Mouse (Mus musculus) CH12.LX (cell line): ENCODE data around the gene Fpgs. TPM values are rescaled to one million over a fixed set of nuclear protein-coding genes. Genes with fewer than 3 reads are reported as not detected.
A peak's percentile ranks its signal among the peaks of the same experiment; 100 is the strongest.

ENCODE experiments used
- DNase-seq: peaks from one replicate; pipeline ENCODE4 v3.0.0-alpha.2; 2013; ENCODE audit errors: extremely low read depth
- H3K27ac ChIP-seq: 2 replicates; pipeline ENCODE4 v1.5.1; 2012; ENCODE audit warnings: low read depth, mild to moderate bottlenecking, control low read depth, moderate library complexity; ENCODE audit not compliant: insufficient read depth
- H3K27me3 ChIP-seq: replicated peaks from 2 replicates; pipeline ENCODE3; 2012; ENCODE audit warnings: inconsistent platforms
- H3K36me3 ChIP-seq, 2 experiments: replicated peaks in 1 of 2; 2 replicates each; pipeline versions ENCODE3 to v1.6.1; 2012; ENCODE audit warnings: inconsistent platforms in 1 of 2, low read length in 1 of 2, mild to moderate bottlenecking in 1 of 2, mixed read lengths in 1 of 2, moderate library complexity in 1 of 2; ENCODE audit not compliant: control insufficient read depth in 1 of 2, insufficient read depth in 1 of 2
- H3K4me1 ChIP-seq, 2 experiments: 2 replicates each; pipeline ENCODE4 v1.6.1; 2012; ENCODE audit warnings: inconsistent platforms in 1 of 2, moderate library complexity in 1 of 2; ENCODE audit not compliant: insufficient read depth in 2 of 2, control insufficient read depth in 1 of 2
- H3K4me2 ChIP-seq: 2 replicates; pipeline ENCODE4 v1.6.1; 2012; ENCODE audit warnings: low read depth, mild to moderate bottlenecking, control low read depth; ENCODE audit not compliant: poor library complexity, insufficient read depth, severe bottlenecking
- H3K4me3 ChIP-seq, 3 experiments: fragments of 150-350 bp in 1 of 3; sonication (generic) in 1 of 3; replicated peaks in 1 of 3; 2 replicates each; pipeline versions ENCODE3 to v1.5.1; 2011 to 2012; ENCODE audit warnings: low read depth in 2 of 3, low read length in 2 of 3, mild to moderate bottlenecking in 2 of 3, moderate library complexity in 2 of 3, control low read depth in 1 of 3, improper control_type of control experiment in 1 of 3, inconsistent platforms in 1 of 3, mixed read lengths in 1 of 3; ENCODE audit not compliant: poor library complexity in 1 of 3
- H3K79me2 ChIP-seq: replicated peaks from 2 replicates; pipeline ENCODE4 v1.6.1; 2012; ENCODE audit warnings: mild to moderate bottlenecking, moderate library complexity; ENCODE audit not compliant: control insufficient read depth, poor library complexity, insufficient read depth, severe bottlenecking; ENCODE audit errors: extremely low read depth
- H3K9ac ChIP-seq: 2 replicates; pipeline ENCODE4 v1.6.1; 2012; ENCODE audit warnings: low read depth, mild to moderate bottlenecking, control low read depth, moderate library complexity; ENCODE audit not compliant: insufficient read depth
- H3K9me3 ChIP-seq: replicated peaks from 2 replicates; pipeline ENCODE3; 2012; ENCODE audit warnings: low read length, inconsistent platforms, mixed read lengths
- CHD1 ChIP-seq: IDR thresholded peaks from 2 replicates; pipeline ENCODE4 v1.6.1; 2012; ENCODE audit warnings: low read depth, low read length, improper control_type of control experiment, inconsistent platforms
- E2F4 ChIP-seq: IDR thresholded peaks from 2 replicates; pipeline ENCODE4 v1.6.1; 2011; ENCODE audit warnings: low read depth, low read length, improper control_type of control experiment; ENCODE audit not compliant: insufficient replicate concordance
- ETS1 ChIP-seq: conservative IDR thresholded peaks from 2 replicates; pipeline ENCODE4 v1.6.1; 2012; ENCODE audit warnings: low read depth, mild to moderate bottlenecking, inconsistent platforms, low read length, improper control_type of control experiment, moderate library complexity
- HCFC1 ChIP-seq: IDR thresholded peaks from 2 replicates; pipeline ENCODE4 v1.6.1; 2012; ENCODE audit warnings: low read depth, mild to moderate bottlenecking, inconsistent platforms, low read length, improper control_type of control experiment
- IRF4 ChIP-seq: IDR thresholded peaks from 2 replicates; pipeline ENCODE4 v1.6.1; 2014; ENCODE audit warnings: low read depth, mild to moderate bottlenecking, inconsistent platforms, low read length, improper control_type of control experiment
- JUND ChIP-seq: conservative IDR thresholded peaks from 2 replicates; pipeline ENCODE4 v1.6.1; 2011; ENCODE audit warnings: low read depth, low read length, improper control_type of control experiment
- KAT2A ChIP-seq: IDR thresholded peaks from 2 replicates; pipeline ENCODE4 v1.6.1; 2012; ENCODE audit warnings: low read length, improper control_type of control experiment, inconsistent platforms; ENCODE audit not compliant: insufficient replicate concordance
- MAFK ChIP-seq: IDR thresholded peaks from 2 replicates; pipeline ENCODE4 v1.6.1; 2011; ENCODE audit warnings: low read length, improper control_type of control experiment; ENCODE audit not compliant: insufficient replicate concordance
- MAX ChIP-seq: IDR thresholded peaks from 2 replicates; pipeline ENCODE4 v1.6.1; 2011; ENCODE audit warnings: low read length, improper control_type of control experiment
- MXI1 ChIP-seq: IDR thresholded peaks from 2 replicates; pipeline ENCODE4 v1.6.1; 2011; ENCODE audit warnings: mild to moderate bottlenecking, low read depth, low read length, improper control_type of control experiment
- MYC ChIP-seq: IDR thresholded peaks from 2 replicates; pipeline ENCODE4 v1.6.1; 2011; ENCODE audit warnings: low read depth, mild to moderate bottlenecking, improper control_type of control experiment, low read length
- NELFE ChIP-seq: IDR thresholded peaks from 2 replicates; pipeline ENCODE4 v1.6.1; 2011; ENCODE audit warnings: low read depth, low read length, improper control_type of control experiment
- NRF1 ChIP-seq: IDR thresholded peaks from 2 replicates; pipeline ENCODE4 v1.6.1; 2014; ENCODE audit warnings: low read depth, mild to moderate bottlenecking, inconsistent platforms, low read length, improper control_type of control experiment, moderate library complexity
- PAX5 ChIP-seq: IDR thresholded peaks from 2 replicates; pipeline ENCODE4 v1.6.1; 2012; ENCODE audit warnings: low read length, inconsistent platforms, mixed read lengths
- SIN3A ChIP-seq: IDR thresholded peaks from 2 replicates; pipeline ENCODE4 v1.6.1; 2012; ENCODE audit warnings: low read length, improper control_type of control experiment, inconsistent platforms
- UBTF ChIP-seq: IDR thresholded peaks from 2 replicates; pipeline ENCODE4 v1.6.1; 2012; ENCODE audit warnings: low read depth, mild to moderate bottlenecking, inconsistent platforms, low read length, improper control_type of control experiment, moderate library complexity
- USF2 ChIP-seq: conservative IDR thresholded peaks from 2 replicates; pipeline ENCODE4 v1.6.1; 2011; ENCODE audit warnings: low read depth, low read length, improper control_type of control experiment
- ZC3H11A ChIP-seq: IDR thresholded peaks from 2 replicates; pipeline ENCODE4 v1.6.1; 2012; ENCODE audit warnings: low read depth, mild to moderate bottlenecking, inconsistent platforms, low read length, improper control_type of control experiment
- ZKSCAN1 ChIP-seq: IDR thresholded peaks from 2 replicates; pipeline ENCODE4 v1.6.1; 2012; ENCODE audit warnings: low read depth, inconsistent platforms, low read length, improper control_type of control experiment, borderline replicate concordance
- ZMIZ1 ChIP-seq: IDR thresholded peaks from 2 replicates; pipeline ENCODE4 v1.6.1; 2012; ENCODE audit warnings: low read depth, mild to moderate bottlenecking, inconsistent platforms, low read length, improper control_type of control experiment
- dilution Hi-C: fragments of 300-500 bp; cut with MboI; formaldehyde crosslinking; loops from 2 replicates; pipeline ENCODE4 v1.14.3; 2020; ENCODE audit warnings: low sequenced_read_pairs; ENCODE audit not compliant: extremely low pct_unique_long_range_greater_than_20kb, extremely low pct_ligation_motif_present
- in situ Hi-C: fragments of 300-500 bp; cut with MboI; formaldehyde crosslinking; loops from 3 replicates; pipeline ENCODE4 v1.14.3; 2019; ENCODE audit warnings: low sequenced_read_pairs, low pct_ligation_motif_present, low pct_unique_long_range_greater_than_20kb, mixed read lengths
- polyA plus RNA-seq: library from polyadenylated mRNA; unstranded; fragments of >175 nt; gene quantifications from 2 replicates; pipeline ENCODE4 v1.2.1, GENCODE M21; 2012; ENCODE audit warnings: low read depth; ENCODE audit not compliant: insufficient read length
- total RNA-seq, 2 experiments: library from RNA; depleted of rRNA; stranded (reverse); fragments of 300-350 nt in 1 of 2; fragments of >200 nt in 1 of 2; gene quantifications; 2 replicates each; pipeline ENCODE4 v1.2.3; 2012 to 2014

Gene Fpgs
- total and polyA plus RNA-seq, 3 experiments, result 31.8 to 59.2 (median 41.8) TPM

DNA sequence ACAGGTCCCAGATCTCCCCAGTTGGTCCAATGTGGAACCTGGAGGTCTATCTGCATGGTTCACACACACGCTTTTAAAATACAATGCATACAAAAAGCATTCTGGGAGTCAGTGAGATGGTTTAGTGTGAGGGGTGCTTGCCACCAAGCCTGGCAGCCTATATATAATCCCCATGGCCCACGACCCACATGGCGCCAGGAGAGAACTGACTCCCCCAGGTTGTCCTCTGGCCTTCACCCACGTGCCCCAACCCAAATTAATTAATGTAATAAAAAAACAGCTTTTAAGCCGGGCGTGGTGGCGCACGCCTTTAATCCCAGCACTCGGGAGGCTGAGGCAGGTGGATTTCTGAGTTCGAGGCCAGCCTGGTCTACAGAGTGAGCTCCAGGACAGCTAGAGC is 20.2 kb downstream of the Fpgs start:
- H3K4me3 ChIP-seq, result no peak overlapping the region
- DNase-seq, result no peak
- H3K27ac ChIP-seq, result no peak overlapping the region
- no peaks in the 10 kb centered on the region for H3K27me3 ChIP-seq
- H3K9ac ChIP-seq, result no peak overlapping the region
- no peak overlapping the region for H3K4me2 ChIP-seq
- TF ChIP-seq HCFC1 (no peak), ZC3H11A (no peak), NELFE (no peak), MAFK (no peak)
- no peaks in the 10 kb centered on the region for H3K79me2 ChIP-seq
- H3K36me3 ChIP-seq, result peaks cover 56 to 84% of the 10 kb centered on the region in 2 experiments
- peaks cover 0 to 5% of the 10 kb centered on the region in 2 experiments; a peak in 2 of 4 replicates for H3K4me1 ChIP-seq
- in situ Hi-C loops (loop anchor here (5.0 kb wide), 1 partner anchor 96 kb away; the partner anchor contains the start of gene St6galnac4), dilution Hi-C loops (no loop called here)
- H3K9me3 ChIP-seq, result no peaks in the 10 kb centered on the region

DNA sequence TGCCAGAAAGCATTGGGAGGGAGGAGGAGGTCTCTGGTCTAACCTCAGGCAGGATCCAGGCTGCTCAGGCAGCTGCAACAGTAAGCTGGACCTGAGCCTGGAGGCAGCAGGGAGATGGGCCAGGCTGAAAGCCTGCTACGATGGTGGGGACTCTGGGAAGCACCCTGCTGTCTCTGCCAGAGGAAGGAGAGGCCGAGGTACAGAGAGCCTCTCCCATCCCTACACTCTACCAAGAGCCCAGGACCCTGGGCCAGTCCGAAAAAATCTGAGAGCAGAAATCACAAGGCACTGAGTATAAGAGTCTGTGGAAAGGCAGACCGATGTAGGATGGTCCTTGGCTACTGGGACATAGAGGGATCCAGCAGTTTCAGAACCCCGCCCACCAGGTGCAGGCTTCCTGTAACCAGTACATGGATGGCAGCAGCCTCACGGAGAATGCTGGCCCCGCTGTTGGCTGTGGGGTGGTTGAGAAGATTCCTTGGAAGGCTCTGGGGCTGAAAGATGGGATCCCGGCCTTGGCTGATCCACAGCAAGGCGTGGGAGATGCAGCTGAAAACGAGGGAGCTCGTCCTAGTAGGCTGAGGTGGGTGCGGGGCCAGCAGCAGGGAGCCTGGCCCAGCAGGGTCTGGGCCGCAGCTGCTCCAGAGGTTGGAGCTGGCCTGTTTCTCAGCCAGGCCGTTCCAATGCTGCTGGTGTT is 21.1 kb downstream of the Fpgs start:
- H3K27me3 ChIP-seq, result no peaks in the 10 kb centered on the region
- dilution Hi-C loops (no loop called here), in situ Hi-C loops (loop anchor here (5.0 kb wide), 1 partner anchor 96 kb away; the partner anchor contains the start of gene St6galnac4)
- H3K4me2 ChIP-seq, result no peak overlapping the region
- no peaks in the 10 kb centered on the region for H3K9me3 ChIP-seq
- TF ChIP-seq ETS1 (no peak), USF2 (no peak), MAX (no peak), JUND (no peak), KAT2A (no peak), ZC3H11A (no peak), NRF1 (no peak), UBTF (no peak)
- H3K27ac ChIP-seq, result no peak overlapping the region
- H3K9ac ChIP-seq, result no peak overlapping the region
- H3K4me3 ChIP-seq, result no peak overlapping the region
- H3K79me2 ChIP-seq, result no peaks in the 10 kb centered on the region
- DNase-seq, result no peak
- H3K36me3 ChIP-seq, result peaks cover 48 to 76% of the 10 kb centered on the region in 2 experiments
- peaks cover 0 to 5% of the 10 kb centered on the region in 2 experiments; a peak in 2 of 4 replicates for H3K4me1 ChIP-seq

DNA sequence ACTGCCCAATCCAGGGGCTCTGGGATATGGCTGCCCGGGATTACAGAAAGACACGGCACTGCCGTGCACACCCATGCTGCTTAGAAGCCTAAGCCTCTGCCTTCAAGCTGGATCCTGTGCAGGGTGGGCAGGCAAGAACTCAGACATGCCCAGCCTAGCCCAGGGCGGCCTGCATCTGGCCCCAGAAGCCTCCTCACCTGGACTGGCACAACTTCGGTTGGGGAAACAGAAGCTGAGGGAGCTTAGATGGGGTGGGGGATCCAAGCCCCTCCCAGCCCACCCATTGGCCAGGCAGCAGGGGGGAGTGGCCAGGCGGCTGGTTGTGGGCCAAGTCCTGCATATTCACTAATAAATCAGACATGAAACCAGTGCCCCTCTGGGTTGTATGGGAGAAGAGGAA is 22.2 kb downstream of the Fpgs start:
- Histone ChIP-seq H3K36me3 (peaks cover 37 to 70% of the 10 kb centered on the region in 2 experiments), H3K79me2 (no peaks in the 10 kb centered on the region), H3K4me1 (peaks cover 0 to 5% of the 10 kb centered on the region in 2 experiments; a peak in 2 of 4 replicates), H3K27ac (no peak overlapping the region), H3K9ac (no peak overlapping the region), H3K4me3 (no peak overlapping the region), H3K4me2 (no peak overlapping the region), H3K27me3 (no peaks in the 10 kb centered on the region), H3K9me3 (peaks cover 5% of the 10 kb centered on the region)
- in situ Hi-C loops (loop anchor here (5.0 kb wide), 1 partner anchor 94 kb away; the partner anchor contains the start of gene St6galnac4), dilution Hi-C loops (no loop called here)
- TF ChIP-seq MYC (no peak), IRF4 (no peak), SIN3A (no peak), ZMIZ1 (no peak), ZKSCAN1 (no peak), MAX (no peak), USF2 (no peak), PAX5 (no peak), MXI1 (no peak), E2F4 (no peak), CHD1 (no peak)
- peak; percentile 20 for DNase-seq
